Comparison of ENCODE assay signal across 8 mouse cellular contexts in the genomic region with DNA sequence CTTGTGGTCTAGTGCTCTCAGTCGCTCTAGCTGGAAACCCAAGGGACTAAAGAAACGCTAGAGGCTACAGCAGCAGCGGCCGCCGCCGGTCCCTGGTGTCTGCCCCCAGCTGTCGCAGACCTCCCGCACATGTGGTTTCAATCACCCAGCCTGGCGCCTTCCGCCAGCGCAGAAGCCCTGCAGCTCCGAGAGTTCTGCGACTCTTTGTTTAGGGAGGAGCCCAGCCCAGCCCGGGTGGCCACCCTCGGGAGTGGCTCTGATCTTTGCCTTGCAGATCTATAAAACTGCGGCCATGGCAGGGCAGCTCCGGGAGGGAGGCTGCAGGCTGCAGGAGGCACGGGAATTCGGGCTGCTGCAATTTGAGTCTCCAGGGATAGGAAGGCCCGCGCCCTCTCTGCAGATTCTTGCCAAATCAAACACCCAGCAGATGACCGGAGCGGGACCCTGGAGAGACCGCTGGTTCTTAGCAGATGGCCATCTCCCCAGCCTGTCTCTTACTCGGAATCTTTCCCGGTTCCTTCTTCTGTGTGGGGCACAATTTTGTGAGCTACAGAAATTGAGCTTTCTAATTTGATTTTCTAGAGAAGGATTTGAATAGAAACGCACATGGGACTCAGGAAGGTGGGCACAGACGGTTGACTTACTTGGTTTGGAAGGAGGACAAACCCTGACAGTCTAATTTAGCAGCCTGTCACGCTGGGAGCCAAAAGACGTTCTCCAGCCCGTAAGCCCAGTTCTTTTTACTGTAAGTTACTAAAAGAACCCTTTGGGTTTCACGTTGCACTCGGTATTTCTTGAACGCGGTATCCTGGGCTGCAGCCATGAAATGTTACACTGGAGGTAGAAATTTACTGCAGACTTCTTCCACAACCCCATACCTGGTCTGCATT. TPM values are rescaled to one million over a fixed set of nuclear protein-coding genes. Genes with fewer than 3 reads are reported as not detected.
A peak's percentile ranks its signal among the peaks of the same experiment; 100 is the strongest.
DNase-seq lines count a peak whose midpoint lies in the region; ATAC-seq lines count a peak whose summit lies in the region.

No protein-coding gene starts in this region.

- H3K36me3 ChIP-seq in hindbrain, embryonic 12.5 days = no peaks in the 10 kb centered on the region
- H3K36me3 ChIP-seq in megakaryocyte, embryonic 14.5 days (replicated peaks; ENCODE audit: low read length) = no peaks in the 10 kb centered on the region

- peak overlapping the region; percentile 63 for H3K9ac ChIP-seq in hindbrain, embryonic 12.5 days

- peak overlapping the region; percentile 38 for H3K4me3 ChIP-seq in hindbrain, embryonic 12.5 days
- peak overlapping the region; percentile 71 for H3K4me3 ChIP-seq in megakaryocyte, embryonic 14.5 days (replicated peaks)

- peak overlapping the region; percentile 67 for H3K4me2 ChIP-seq in hindbrain, embryonic 12.5 days (replicated peaks)

- H3K27me3 ChIP-seq in hindbrain, embryonic 12.5 days = no peaks in the 10 kb centered on the region
- H3K27me3 ChIP-seq in megakaryocyte, embryonic 14.5 days (replicated peaks) = peaks cover 34% of the 10 kb centered on the region

- peaks cover 22% of the 10 kb centered on the region for H3K4me1 ChIP-seq in hindbrain, embryonic 12.5 days
- peaks cover 8% of the 10 kb centered on the region; the same call in 1 of the 2 replicates for H3K4me1 ChIP-seq in megakaryocyte, embryonic 14.5 days

- H3K9me3 ChIP-seq in hindbrain, embryonic 12.5 days (replicated peaks) = no peaks in the 10 kb centered on the region
- H3K9me3 ChIP-seq in megakaryocyte, embryonic 14.5 days = no peaks in the 10 kb centered on the region

- peak; percentile 74 for DNase-seq in adrenal gland, adult 2 months
- DNase-seq in cerebellum, adult 9-10 months = peak; percentile 86
- peak; percentile 63 for DNase-seq in gastrocnemius, adult 18-20 months (ENCODE audit: low spot score)
- DNase-seq in left cerebral cortex, postnatal 36 days (ENCODE audit: low spot score in 2 of 2) = peak; percentile 51 to 57
- peak; percentile 39 for DNase-seq in right cerebral cortex, postnatal 14 days

- intact Hi-C loops in left cerebral cortex, postnatal 36 days (cut with DNase I) = no loop called here

- H3K27ac ChIP-seq in hindbrain, embryonic 12.5 days = peak overlapping the region; percentile 94

- WGBS in hindbrain, embryonic 12.5 days = under 1% methylated on average over 35 of the region's 35 CpGs

- ATAC-seq in hindbrain, embryonic 12.5 days (ENCODE audit: low FRiP score) = peak; percentile 84
- ATAC-seq in monocyte, adult 5-6 weeks (replicated peaks; ENCODE audit: insufficient number of reproducible peaks, low FRiP score, low TSS enrichment, poor library complexity, severe bottlenecking) = no peak

RNA-seq across cellular contexts. Expression of a gene that starts 45.2 kb away (rescaled TPM):
- 1 to 10 TPM; 6.3 TPM for total RNA-seq in adrenal gland, adult 2 months (2021)
- polyA plus RNA-seq in adrenal gland, adult 2 months (2012; rRNA removed) = 25.4 and 29.5 TPM in 2 replicates
- 1 to 10 TPM; 3.7 to 5.6 TPM for total RNA-seq in gastrocnemius, adult 18-20 months (2021)
- 59.6 and 62.0 TPM in 2 replicates for polyA plus RNA-seq in hindbrain, embryonic 12.5 days (2016; fragmentation: Nextera tagmentation; extraction: Ambion mirVana)
- 10 to 100 TPM; 20.2 to 34.1 TPM for total RNA-seq in left cerebral cortex, postnatal 36 days (2021)
- 1.1 TPM in 1 of 2 replicates, not detected in the other for polyA plus RNA-seq in megakaryocyte, embryonic 14.5 days (2012; ENCODE audit: insufficient read depth, low replicate concordance)
- 0.10 to 0.29 TPM in 2 of 3 replicates, not detected in the other for total RNA-seq in monocyte, adult 5-6 weeks (2017)
